Mouse (Mus musculus): ENCODE results near the gene Gm2004.
"Not testable (repeated sequence)": the region's sequence is repeated elsewhere in the genome, so short reads cannot be mapped to it uniquely, and the experiment has no call there.

The Gm2004 gene

DNA sequence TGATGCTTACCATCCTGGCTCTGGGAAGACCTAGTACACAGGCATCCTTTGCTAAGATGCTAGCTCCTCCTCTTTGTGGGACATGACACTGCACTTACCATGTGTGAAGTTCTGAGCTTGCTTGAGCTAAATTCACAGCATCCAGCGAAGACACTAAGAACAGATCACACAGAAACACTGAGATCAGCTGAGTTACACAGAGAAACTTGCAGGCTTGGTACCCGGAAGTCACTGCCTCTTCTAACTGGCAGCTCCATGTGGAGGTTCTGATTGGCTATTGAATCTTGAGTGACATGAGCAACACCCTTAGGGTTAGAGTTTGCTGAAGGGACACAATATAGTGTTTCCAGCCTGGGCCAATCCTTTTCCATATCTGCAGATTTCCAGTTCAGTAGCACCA, at the start of gene Gm2004:
Gene Gm2004 (minus strand): TSS at position 101 of the 400 bp plus-strand sequence.
- not testable (repeated sequence) for DNase-seq

Data from kidney, postnatal 10 days (tissue).